In genomic region chr11:95012075-95012474, GRCm38 (mm10) we compare ENCODE assay signal across 10 mouse cellular contexts. TPM values are rescaled to one million over a fixed set of nuclear protein-coding genes. Genes with fewer than 3 reads are reported as not detected.
DNase-seq lines count a peak whose midpoint lies in the region; ATAC-seq and TF ChIP-seq lines count a peak whose summit lies in the region.
"Had no signal": no experiment of that assay in that cellular context is flagged by ENCODE, and none has a peak within 500 bp of the region (broad histone marks: within the 10 kb centered on the region; RNA-seq: fewer than 3 reads in every experiment).

No protein-coding gene starts in this region.

- H3K4me3 ChIP-seq in G1E (ENCODE audit: low read depth, low read length): peak overlapping the region; percentile 83
- H3K4me3 ChIP-seq in embryonic facial prominence, embryonic 10.5 days: peak overlapping the region; percentile 85
- H3K4me3 ChIP-seq in hindbrain, embryonic 16.5 days (ENCODE audit: low read length): peak overlapping the region; percentile 92
- peak overlapping the region; percentile 79 for H3K4me3 ChIP-seq in midbrain, embryonic 11.5 days (ENCODE audit: low read depth, low read length)

- intact Hi-C loops in left cerebral cortex, postnatal 36 days (cut with DNase I): no loop called here

- H3K9ac ChIP-seq in hindbrain, embryonic 16.5 days (ENCODE audit: low read depth, low read length): peak overlapping the region; percentile 66
- peak overlapping the region; percentile 98 for H3K9ac ChIP-seq in midbrain, embryonic 11.5 days (ENCODE audit: low read length)

- peaks cover 87% of the 10 kb centered on the region for H3K4me1 ChIP-seq in G1E (ENCODE audit: insufficient read depth, low read depth, low read length)
- H3K4me1 ChIP-seq in embryonic facial prominence, embryonic 10.5 days: peaks cover 63% of the 10 kb centered on the region
- H3K4me1 ChIP-seq in hindbrain, embryonic 16.5 days (ENCODE audit: control insufficient read depth, insufficient read depth, low read depth, low read length): peaks cover 43% of the 10 kb centered on the region
- peaks cover 32% of the 10 kb centered on the region for H3K4me1 ChIP-seq in midbrain, embryonic 11.5 days (ENCODE audit: control insufficient read depth, insufficient read depth, low read length)

- TF ChIP-seq CTCF in G1E (IDR thresholded peaks at IDR 0.05; ENCODE audit: low read depth, low read length): no peak

- peak overlapping the region; percentile 82 for H3K4me2 ChIP-seq in hindbrain, embryonic 16.5 days (ENCODE audit: low read length)
- H3K4me2 ChIP-seq in midbrain, embryonic 11.5 days: peak overlapping the region; percentile 80

- peaks cover 54% of the 10 kb centered on the region for H3K36me3 ChIP-seq in G1E (replicated peaks)
- H3K36me3 ChIP-seq in embryonic facial prominence, embryonic 10.5 days (replicated peaks): peaks cover 45% of the 10 kb centered on the region
- peaks cover 5% of the 10 kb centered on the region; the same call in 1 of the 2 replicates for H3K36me3 ChIP-seq in hindbrain, embryonic 16.5 days (ENCODE audit: control insufficient read depth, insufficient read depth, low read length)
- 0 out of 2 replicates have a peak, but pooled peaks cover 5% of the 10 kb centered on the region for H3K36me3 ChIP-seq in midbrain, embryonic 11.5 days (ENCODE audit: control insufficient read depth, insufficient read depth, low read length)

- WGBS in embryonic facial prominence, embryonic 10.5 days: 65% methylated on average over 3 of the region's 3 CpGs
- 51% methylated on average over 3 of the region's 3 CpGs for WGBS in hindbrain, embryonic 16.5 days
- WGBS in midbrain, embryonic 11.5 days: 62% methylated on average over 3 of the region's 3 CpGs

- peak; percentile 87 for DNase-seq in G1E (ENCODE audit: low spot score)
- DNase-seq in embryonic facial prominence, embryonic 10.5 days (ENCODE audit: low spot score): no peak
- no peak for DNase-seq in midbrain, embryonic 11.5 days (ENCODE audit: low spot score, missing footprints)
- DNase-seq in left cerebral cortex, postnatal 36 days (ENCODE audit: low spot score in 2 of 2): no peak
- no peak for DNase-seq in lung, postnatal 4 days
- DNase-seq in testis, postnatal 14 days (ENCODE audit: low spot score): no peak
- no peak for DNase-seq in lung, postnatal 25 days (ENCODE audit: low spot score)
- DNase-seq: kidney, adult 11 months had no signal

- no peaks in the 10 kb centered on the region for H3K9me3 ChIP-seq in G1E (replicated peaks)
- H3K9me3 ChIP-seq in embryonic facial prominence, embryonic 10.5 days: no peaks in the 10 kb centered on the region
- H3K9me3 ChIP-seq in hindbrain, embryonic 16.5 days (ENCODE audit: control insufficient read depth, low read length): no peaks in the 10 kb centered on the region
- no peaks in the 10 kb centered on the region for H3K9me3 ChIP-seq in midbrain, embryonic 11.5 days (ENCODE audit: control insufficient read depth, low read length)

- H3K27me3 ChIP-seq in G1E (ENCODE audit: insufficient read depth, low read length): no peaks in the 10 kb centered on the region
- no peaks in the 10 kb centered on the region for H3K27me3 ChIP-seq in embryonic facial prominence, embryonic 10.5 days (replicated peaks; ENCODE audit: low read depth, poor library complexity, severe bottlenecking)
- no peaks in the 10 kb centered on the region for H3K27me3 ChIP-seq in hindbrain, embryonic 16.5 days (replicated peaks; ENCODE audit: control insufficient read depth, insufficient read depth, low read length)
- H3K27me3 ChIP-seq in midbrain, embryonic 11.5 days (ENCODE audit: control insufficient read depth, insufficient read depth, low read length): no peaks in the 10 kb centered on the region

- ATAC-seq in G1E (ENCODE audit: extremely low read depth, insufficient number of reproducible peaks, low FRiP score, poor library complexity, severe bottlenecking): peak; percentile 91
- ATAC-seq in hindbrain, embryonic 16.5 days: no peak
- no peak for ATAC-seq in midbrain, embryonic 11.5 days (ENCODE audit: low FRiP score)

- H3K27ac ChIP-seq in embryonic facial prominence, embryonic 10.5 days (replicated peaks): no peak overlapping the region
- no peak overlapping the region for H3K27ac ChIP-seq in hindbrain, embryonic 16.5 days (ENCODE audit: low read depth, low read length)
- peak overlapping the region; percentile 57; the same call in 1 of the 2 replicates for H3K27ac ChIP-seq in midbrain, embryonic 11.5 days (ENCODE audit: low read depth, low read length)

RNA-seq across cellular contexts. Expression of gene Samd14, which starts 2.4 kb away (rescaled TPM):
- total RNA-seq in G1E (2014; fragmentation: Nextera tagmentation) (71.8 and 84.9 TPM in 2 replicates), G1E (2017) (26.1 and 30.0 TPM in 2 replicates)
- polyA plus RNA-seq in G1E (2012): 356 and 518 TPM in 2 replicates
- 35.5 and 42.5 TPM in 2 replicates for polyA plus RNA-seq in embryonic facial prominence, embryonic 10.5 days (2016; fragmentation: Nextera tagmentation; extraction: Ambion mirVana)
- 160 and 181 TPM in 2 replicates for polyA plus RNA-seq in hindbrain, embryonic 16.5 days (2015; fragmentation: Nextera tagmentation; extraction: Ambion mirVana)
- 47.3 and 47.8 TPM in 2 replicates for polyA plus RNA-seq in midbrain, embryonic 11.5 days (2014; fragmentation: Nextera tagmentation; extraction: Ambion mirVana)
- 10 to 100 TPM; 24.3 to 30.2 TPM for total RNA-seq in left cerebral cortex, postnatal 36 days (2021)

RNA-seq across cellular contexts. Expression of gene Ppp1r9b, which starts 21.2 kb away (rescaled TPM):
- total RNA-seq in G1E (2014; fragmentation: Nextera tagmentation) (87.8 and 117 TPM in 2 replicates), G1E (2017) (68.2 and 83.2 TPM in 2 replicates)
- 207 and 233 TPM in 2 replicates for polyA plus RNA-seq in G1E (2012)
- polyA plus RNA-seq in embryonic facial prominence, embryonic 10.5 days (2016; fragmentation: Nextera tagmentation; extraction: Ambion mirVana): 8.3 and 9.4 TPM in 2 replicates
- 17.8 and 18.8 TPM in 2 replicates for polyA plus RNA-seq in hindbrain, embryonic 16.5 days (2015; fragmentation: Nextera tagmentation; extraction: Ambion mirVana)
- 10.5 and 12.4 TPM in 2 replicates for polyA plus RNA-seq in midbrain, embryonic 11.5 days (2014; fragmentation: Nextera tagmentation; extraction: Ambion mirVana)
- total RNA-seq in left cerebral cortex, postnatal 36 days (2021): 100 to 1,000 TPM; 700 to 743 TPM

RNA-seq across cellular contexts. Expression of gene Pdk2, which starts 29.1 kb away (rescaled TPM):
- total RNA-seq in G1E (2014; fragmentation: Nextera tagmentation) (40.3 and 46.1 TPM in 2 replicates), G1E (2017) (3.7 and 3.9 TPM in 2 replicates)
- 33.7 and 37.8 TPM in 2 replicates for polyA plus RNA-seq in G1E (2012)
- 12.9 and 16.0 TPM in 2 replicates for polyA plus RNA-seq in embryonic facial prominence, embryonic 10.5 days (2016; fragmentation: Nextera tagmentation; extraction: Ambion mirVana)
- 34.6 and 42.1 TPM in 2 replicates for polyA plus RNA-seq in hindbrain, embryonic 16.5 days (2015; fragmentation: Nextera tagmentation; extraction: Ambion mirVana)
- 12.6 and 13.3 TPM in 2 replicates for polyA plus RNA-seq in midbrain, embryonic 11.5 days (2014; fragmentation: Nextera tagmentation; extraction: Ambion mirVana)
- 100 to 1,000 TPM; 104 to 110 TPM for total RNA-seq in left cerebral cortex, postnatal 36 days (2021)

RNA-seq across cellular contexts. Expression of gene Sgca, which starts 35.9 kb away (rescaled TPM):
- not detected in 2 replicates for total RNA-seq in G1E (2014; fragmentation: Nextera tagmentation)
- 0.06 and 0.87 TPM in 2 replicates for total RNA-seq in G1E (2017)
- not detected in 2 replicates for polyA plus RNA-seq in G1E (2012)
- 0.17 TPM in 1 of 2 replicates, not detected in the other for polyA plus RNA-seq in embryonic facial prominence, embryonic 10.5 days (2016; fragmentation: Nextera tagmentation; extraction: Ambion mirVana)
- polyA plus RNA-seq in hindbrain, embryonic 16.5 days (2015; fragmentation: Nextera tagmentation; extraction: Ambion mirVana): 0.24 and 1.3 TPM in 2 replicates
- not detected in 2 replicates for polyA plus RNA-seq in midbrain, embryonic 11.5 days (2014; fragmentation: Nextera tagmentation; extraction: Ambion mirVana)
- under 1 TPM; 0.50 to 0.69 TPM for total RNA-seq in left cerebral cortex, postnatal 36 days (2021)

RNA-seq across cellular contexts. Expression of gene Hils1, which starts 44.7 kb away (rescaled TPM):
- total RNA-seq in G1E (2014; fragmentation: Nextera tagmentation) (not detected in 2 replicates), G1E (2017) (not detected in 2 replicates)
- polyA plus RNA-seq in G1E (2012): not detected in 2 replicates
- not detected in 2 replicates for polyA plus RNA-seq in embryonic facial prominence, embryonic 10.5 days (2016; fragmentation: Nextera tagmentation; extraction: Ambion mirVana)
- polyA plus RNA-seq in hindbrain, embryonic 16.5 days (2015; fragmentation: Nextera tagmentation; extraction: Ambion mirVana): not detected in 2 replicates
- not detected in 2 replicates for polyA plus RNA-seq in midbrain, embryonic 11.5 days (2014; fragmentation: Nextera tagmentation; extraction: Ambion mirVana)
- total RNA-seq in left cerebral cortex, postnatal 36 days (2021): not detected
- polyA plus RNA-seq: cortical plate, adult 2 months had no signal

Comparison
In these comparisons a context has a peak if more than half of its experiments do, and no peak if none do; other contexts are left out.
1. RNA of gene Ppp1r9b, which starts 21.2 kb away (polyA plus RNA-seq): 207 to 233 TPM in G1E; 17.8 to 18.8 TPM in hindbrain, embryonic 16.5 days, 10.5 to 12.4 TPM in midbrain, embryonic 11.5 days and 8.3 to 9.4 TPM in embryonic facial prominence, embryonic 10.5 days; every median in the first group is over 10 times any median in the second.
2. Peak in every context shown above with its lines, with median percentiles within 50 percentile points of each other: H3K4me3 ChIP-seq.